Mouse (Mus musculus) heart, embryonic 11.5 days (tissue): Measurements from ENCODE around the gene Wfdc21. TPM values are rescaled to one million over a fixed set of nuclear protein-coding genes. Genes with fewer than 3 reads are reported as not detected.

Source experiments
- ATAC-seq: fragments of 200-750 bp; cut with Nextera tagmentation; replicated peaks from 2 replicates; pipeline ENCODE4 v1.8.0; 2017; ENCODE audit warnings: moderate library complexity; ENCODE audit not compliant: insufficient number of reproducible peaks, low FRiP score, low TSS enrichment
- H3K27ac ChIP-seq: fragments of 300-500 bp; sonication (generic); 2 replicates; pipeline ENCODE4 v1.5.1; 2014; ENCODE audit warnings: mild to moderate bottlenecking, low read depth, low read length
- H3K27me3 ChIP-seq: fragments of 300-500 bp; sonication (generic); 2 replicates; pipeline ENCODE4 v1.6.1; 2014; ENCODE audit warnings: mild to moderate bottlenecking, low read length, mixed read lengths; ENCODE audit not compliant: control insufficient read depth, insufficient read depth
- H3K36me3 ChIP-seq: fragments of 300-500 bp; sonication (generic); 2 replicates; pipeline ENCODE4 v1.6.1; 2014; ENCODE audit warnings: mild to moderate bottlenecking, low read length, moderate library complexity, mixed read lengths; ENCODE audit not compliant: control insufficient read depth, insufficient read depth
- H3K4me1 ChIP-seq: fragments of 300-500 bp; sonication (generic); 2 replicates; pipeline ENCODE4 v1.6.1; 2014; ENCODE audit warnings: low read length; ENCODE audit not compliant: control insufficient read depth, insufficient read depth
- H3K4me2 ChIP-seq: fragments of 300-500 bp; sonication (generic); 2 replicates; pipeline ENCODE4 v1.6.1; 2014; ENCODE audit warnings: mild to moderate bottlenecking, moderate library complexity
- H3K4me3 ChIP-seq: fragments of 300-500 bp; sonication (generic); 2 replicates; pipeline ENCODE4 v1.5.1; 2014; ENCODE audit warnings: low read depth, low read length
- H3K9ac ChIP-seq: fragments of 300-500 bp; sonication (generic); 2 replicates; pipeline ENCODE4 v1.6.1; 2014; ENCODE audit warnings: mild to moderate bottlenecking, low read depth, low read length, moderate library complexity
- H3K9me3 ChIP-seq: fragments of 300-500 bp; sonication (generic); replicated peaks from 2 replicates; pipeline ENCODE4 v1.6.1; 2016; ENCODE audit warnings: low read length; ENCODE audit not compliant: control insufficient read depth
- WGBS: fragments of 180-500 bp; shearing (Covaris S2); extraction: QIAGEN DNeasy Blood & Tissue Kit; methylation state at CpG from one replicate; pipeline ENCODE4 v1.1.7; 2014; ENCODE audit not compliant: insufficient replicate concordance; 5-methylcytosine and 5-hydroxymethylcytosine counted together
- polyA plus RNA-seq: library from polyadenylated mRNA; unstranded; fragments of >200 nt; fragmentation: Nextera tagmentation; extraction: Ambion mirVana; gene quantifications from 2 replicates; pipeline ENCODE4 v1.2.1, GENCODE M21; 2014

Wfdc21 gene
- polyA plus RNA-seq, 1 experiment from 2014 or later, result not detected

GRCm38 (mm10) chr11:83728757-83729432 lies 17.8 kb upstream of the Wfdc21 start:
- no peak for ATAC-seq
- WGBS, result 57% methylated on average over 3 of the region's 3 CpGs
- no peaks in the 10 kb centered on the region for H3K4me1 ChIP-seq
- H3K27ac ChIP-seq, result no peak overlapping the region
- no peak overlapping the region for H3K4me3 ChIP-seq
- H3K9ac ChIP-seq, result no peak overlapping the region
- H3K9me3 ChIP-seq, result no peaks in the 10 kb centered on the region
- H3K4me2 ChIP-seq, result no peak overlapping the region
- no peaks in the 10 kb centered on the region for H3K27me3 ChIP-seq
- no peaks in the 10 kb centered on the region for H3K36me3 ChIP-seq

- Histone ChIP-seq H3K36me3 (no peaks in the 10 kb centered on the region), H3K4me2 (no peak overlapping the region), H3K4me3 (no peak overlapping the region), H3K4me1 (no peaks in the 10 kb centered on the region), H3K27me3 (no peaks in the 10 kb centered on the region), H3K9me3 (no peaks in the 10 kb centered on the region), H3K9ac (no peak overlapping the region), H3K27ac (no peak overlapping the region)
- ATAC-seq, result no peak
- 75% methylated on average over 1 of the region's 1 CpGs for WGBS
Observed at GRCm38 (mm10) chr11:83731116-83731515, 15.6 kb upstream of the Wfdc21 start.

DNA sequence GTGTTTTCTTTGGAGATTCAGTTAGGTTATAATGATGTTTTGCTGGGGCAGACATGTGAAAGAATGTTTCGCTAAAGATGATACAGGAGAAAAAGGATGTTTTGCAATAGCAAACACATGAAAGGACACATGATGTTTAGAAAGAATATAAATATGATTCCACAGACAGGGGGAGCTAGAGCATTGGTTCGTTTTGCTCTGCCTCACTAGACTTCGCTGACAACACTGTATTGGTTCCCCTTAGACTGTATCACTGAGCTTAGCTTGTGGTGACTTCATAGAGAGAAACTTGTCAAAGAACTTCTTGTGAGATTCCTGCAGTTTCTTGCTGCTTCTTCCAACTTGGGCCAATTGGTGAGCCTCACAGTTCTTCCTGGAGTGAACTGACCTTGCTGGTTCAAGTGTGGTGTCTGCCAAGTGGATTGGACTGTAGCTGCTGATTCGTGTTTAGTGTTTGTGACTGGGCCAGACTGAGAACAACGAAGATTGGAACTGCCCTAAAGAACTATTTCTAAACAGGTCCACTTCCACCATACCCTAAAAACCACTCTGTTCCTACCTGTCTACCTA lies 13.6 kb upstream of the Wfdc21 start:
- Histone ChIP-seq H3K9ac (no peak overlapping the region), H3K36me3 (no peaks in the 10 kb centered on the region), H3K27ac (no peak overlapping the region), H3K4me2 (no peak overlapping the region), H3K4me1 (no peaks in the 10 kb centered on the region), H3K9me3 (no peaks in the 10 kb centered on the region), H3K4me3 (no peak overlapping the region), H3K27me3 (no peaks in the 10 kb centered on the region)
- ATAC-seq, result no peak
- 73% methylated on average over 5 of the region's 5 CpGs for whole genome bisulfite sequencing

DNA sequence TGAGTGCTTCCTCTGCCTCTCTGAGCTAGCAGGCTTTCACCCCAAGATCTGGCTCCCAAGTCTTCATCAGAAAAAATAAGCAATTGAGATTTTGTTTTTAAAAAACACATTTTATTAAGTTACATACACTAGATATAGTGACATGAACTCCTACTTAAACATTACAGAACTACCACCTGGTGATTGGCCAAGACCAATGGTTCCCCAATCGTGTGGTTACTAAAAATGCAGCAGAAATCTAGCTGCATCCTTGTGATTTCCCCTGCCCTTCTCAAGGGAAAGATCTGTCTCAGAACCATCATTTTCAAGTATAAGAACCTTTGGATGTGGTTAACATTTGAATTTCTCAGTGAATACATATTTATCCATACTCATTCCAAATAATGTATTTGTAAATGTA lies 12.5 kb upstream of the Wfdc21 start:
- Histone ChIP-seq H3K4me2 (no peak overlapping the region), H3K9me3 (no peaks in the 10 kb centered on the region), H3K4me1 (no peaks in the 10 kb centered on the region), H3K4me3 (no peak overlapping the region), H3K27me3 (no peaks in the 10 kb centered on the region), H3K27ac (no peak overlapping the region), H3K9ac (no peak overlapping the region), H3K36me3 (no peaks in the 10 kb centered on the region)
- 70% methylated on average over 1 of the region's 1 CpGs for WGBS
- ATAC-seq, result no peak

GRCm38 (mm10) chr11:83735881-83736280 lies 10.9 kb upstream of the Wfdc21 start:
- ATAC-seq, result no peak
- H3K9me3 ChIP-seq, result no peaks in the 10 kb centered on the region
- no peaks in the 10 kb centered on the region for H3K4me1 ChIP-seq
- H3K27me3 ChIP-seq, result no peaks in the 10 kb centered on the region
- H3K4me3 ChIP-seq, result no peak overlapping the region
- H3K36me3 ChIP-seq, result no peaks in the 10 kb centered on the region
- no peak overlapping the region for H3K9ac ChIP-seq
- no peak overlapping the region for H3K27ac ChIP-seq
- 53% methylated on average over 2 of the region's 2 CpGs for WGBS
- H3K4me2 ChIP-seq, result no peak overlapping the region

DNA sequence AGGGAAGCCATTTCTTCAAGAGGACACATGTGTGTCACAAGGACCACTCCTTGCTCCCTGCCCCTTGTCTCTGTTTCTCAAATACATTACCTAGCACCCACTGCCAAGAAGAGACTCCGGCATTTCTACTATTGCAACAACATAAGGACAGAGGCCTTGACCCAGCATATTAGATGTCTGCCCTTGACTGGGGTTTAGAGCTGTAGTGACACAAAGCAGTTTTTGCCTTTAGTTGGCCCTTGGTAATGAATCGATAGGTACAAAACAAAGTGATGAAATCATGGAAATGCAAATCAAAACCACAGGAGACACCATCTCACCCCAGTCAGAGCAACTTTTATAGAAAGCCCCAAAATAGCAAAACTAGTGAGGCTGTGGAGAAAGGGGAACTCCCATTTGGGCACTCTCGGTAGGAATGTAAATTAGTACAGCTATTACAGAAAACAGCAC lies 9.6 kb upstream of the Wfdc21 start:
- Histone ChIP-seq H3K4me2 (no peak overlapping the region), H3K27ac (no peak overlapping the region), H3K4me3 (no peak overlapping the region), H3K27me3 (no peaks in the 10 kb centered on the region), H3K4me1 (no peaks in the 10 kb centered on the region), H3K9ac (no peak overlapping the region), H3K9me3 (no peaks in the 10 kb centered on the region), H3K36me3 (no peaks in the 10 kb centered on the region)
- no peak for ATAC-seq
- 84% methylated on average over 3 of the region's 3 CpGs for WGBS

DNA sequence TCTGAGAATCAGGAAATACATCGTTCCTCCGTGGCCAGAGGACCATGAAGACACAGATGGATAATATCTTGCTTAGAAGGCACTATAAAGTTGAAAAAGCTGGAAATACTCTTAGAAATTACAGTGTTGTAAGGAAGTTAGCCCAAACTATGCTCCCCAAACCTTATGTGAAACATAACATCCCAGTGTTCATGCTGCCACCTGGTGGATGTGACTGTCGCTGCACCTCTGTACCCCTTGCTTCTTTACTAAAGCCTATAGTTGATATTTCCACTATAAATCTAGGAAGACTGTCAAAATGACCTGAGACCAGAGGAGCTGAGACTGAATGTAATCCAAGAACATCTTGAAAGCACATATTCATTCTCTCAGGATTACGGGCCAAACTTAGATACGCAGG lies 7.5 kb upstream of the Wfdc21 start:
- H3K4me3 ChIP-seq, result no peak overlapping the region
- no peaks in the 10 kb centered on the region for H3K9me3 ChIP-seq
- no peak for ATAC-seq
- no peak overlapping the region for H3K4me2 ChIP-seq
- 24% methylated on average over 5 of the region's 5 CpGs for WGBS
- no peak overlapping the region for H3K9ac ChIP-seq
- H3K36me3 ChIP-seq, result no peaks in the 10 kb centered on the region
- no peak overlapping the region for H3K27ac ChIP-seq
- peaks cover 2% of the 10 kb centered on the region; the same call in 1 of the 2 replicates for H3K27me3 ChIP-seq
- no peaks in the 10 kb centered on the region for H3K4me1 ChIP-seq

DNA sequence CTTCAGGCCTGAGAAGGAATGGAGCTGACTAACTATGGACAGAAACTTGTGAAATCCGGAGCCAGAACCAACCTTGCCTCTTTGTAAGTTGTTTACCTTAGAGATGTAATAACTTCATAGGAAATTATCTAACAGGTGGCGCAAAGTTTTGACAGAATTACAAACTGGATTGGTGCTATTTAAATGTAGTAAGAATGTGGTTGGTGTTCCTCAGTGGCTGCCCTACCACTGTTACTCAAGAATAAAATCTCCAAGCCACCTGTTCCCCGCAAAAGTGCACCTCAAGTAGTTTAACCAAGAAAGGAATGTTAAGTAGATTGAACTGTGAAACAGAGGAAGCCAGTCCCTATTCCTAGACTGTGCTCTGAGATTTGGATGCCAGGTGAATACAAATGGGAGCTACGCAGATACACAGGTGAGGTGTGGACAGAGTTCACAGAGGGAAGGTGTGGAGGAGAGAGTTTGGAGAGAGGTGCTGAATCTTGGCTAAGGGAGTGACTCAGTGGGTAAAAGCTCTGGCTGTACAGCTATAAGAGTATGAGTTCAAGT lies 6.2 kb upstream of the Wfdc21 start:
- H3K27me3 ChIP-seq, result peaks cover 2% of the 10 kb centered on the region; the same call in 1 of the 2 replicates
- no peak for ATAC-seq
- WGBS, result 70% methylated on average over 4 of the region's 4 CpGs

DNA sequence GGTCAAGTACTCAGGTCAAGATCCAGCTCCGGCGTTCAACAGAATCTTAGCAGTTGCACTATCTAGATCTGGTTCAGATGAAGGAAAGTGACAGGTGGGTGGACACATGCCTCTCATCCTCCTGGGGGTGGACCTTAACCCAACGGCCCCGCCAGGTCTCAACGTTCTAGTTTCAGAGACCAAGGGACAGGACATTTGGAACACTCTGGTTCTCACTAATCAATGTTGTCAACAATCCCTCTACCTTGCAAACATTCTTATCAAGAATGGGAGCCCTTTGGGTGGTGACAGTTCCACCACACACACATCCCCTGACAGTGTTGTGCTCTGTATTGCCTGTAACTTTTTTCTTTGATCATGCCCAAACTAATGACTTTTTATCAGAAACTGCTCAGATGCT lies 4.9 kb upstream of the Wfdc21 start:
- H3K4me1 ChIP-seq, result no peaks in the 10 kb centered on the region
- WGBS, result 55% methylated on average over 5 of the region's 5 CpGs
- no peak overlapping the region for H3K4me2 ChIP-seq
- no peak overlapping the region for H3K27ac ChIP-seq
- no peak overlapping the region for H3K4me3 ChIP-seq
- H3K36me3 ChIP-seq, result no peaks in the 10 kb centered on the region
- no peak for ATAC-seq
- peaks cover 8% of the 10 kb centered on the region for H3K27me3 ChIP-seq
- H3K9ac ChIP-seq, result no peak overlapping the region
- H3K9me3 ChIP-seq, result no peaks in the 10 kb centered on the region

More for the DNA sequence above, 6.2 kb upstream of the Wfdc21 start:
- Histone ChIP-seq H3K9ac (no peak overlapping the region), H3K4me2 (no peak overlapping the region), H3K9me3 (no peaks in the 10 kb centered on the region), H3K4me3 (no peak overlapping the region), H3K36me3 (no peaks in the 10 kb centered on the region), H3K27ac (no peak overlapping the region), H3K4me1 (no peaks in the 10 kb centered on the region)
